Mouse (Mus musculus): ENCODE data around the gene Adcyap1r1.

Gene Adcyap1r1

DNA sequence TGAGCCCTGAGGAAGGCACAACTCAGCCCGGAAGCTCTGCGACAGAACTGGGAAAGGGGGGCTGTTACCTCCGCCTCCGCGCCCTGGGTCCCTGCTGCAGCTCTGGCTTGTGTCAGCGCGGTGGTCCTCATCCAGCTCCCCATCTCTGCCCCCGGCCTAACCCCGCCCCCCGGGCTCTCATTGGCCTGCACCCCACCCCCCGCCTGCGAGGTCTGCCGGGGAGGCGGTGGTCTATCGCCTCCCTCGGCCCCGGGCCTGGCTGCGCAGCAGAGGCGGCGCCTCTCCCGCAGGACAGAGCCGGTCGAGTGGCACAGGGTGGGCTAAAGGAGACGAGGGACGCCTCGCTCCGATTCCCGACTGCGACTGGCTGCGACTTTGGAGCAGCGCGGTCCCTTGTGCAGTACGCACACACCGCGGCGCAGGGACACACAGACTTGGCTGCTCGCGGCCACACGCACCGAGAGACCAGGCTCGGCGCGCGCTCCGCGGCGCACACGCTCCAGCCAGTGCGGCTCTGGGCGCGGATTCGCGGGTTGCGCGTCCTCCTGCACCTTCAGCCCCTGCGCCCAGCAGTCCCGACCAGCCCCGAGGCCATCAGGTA is at the start of gene Adcyap1r1:
TSS of gene Adcyap1r1 (plus strand) at position 208 of the 601 bp plus-strand sequence.
- DNase-seq = peak; percentile 72

DNA sequence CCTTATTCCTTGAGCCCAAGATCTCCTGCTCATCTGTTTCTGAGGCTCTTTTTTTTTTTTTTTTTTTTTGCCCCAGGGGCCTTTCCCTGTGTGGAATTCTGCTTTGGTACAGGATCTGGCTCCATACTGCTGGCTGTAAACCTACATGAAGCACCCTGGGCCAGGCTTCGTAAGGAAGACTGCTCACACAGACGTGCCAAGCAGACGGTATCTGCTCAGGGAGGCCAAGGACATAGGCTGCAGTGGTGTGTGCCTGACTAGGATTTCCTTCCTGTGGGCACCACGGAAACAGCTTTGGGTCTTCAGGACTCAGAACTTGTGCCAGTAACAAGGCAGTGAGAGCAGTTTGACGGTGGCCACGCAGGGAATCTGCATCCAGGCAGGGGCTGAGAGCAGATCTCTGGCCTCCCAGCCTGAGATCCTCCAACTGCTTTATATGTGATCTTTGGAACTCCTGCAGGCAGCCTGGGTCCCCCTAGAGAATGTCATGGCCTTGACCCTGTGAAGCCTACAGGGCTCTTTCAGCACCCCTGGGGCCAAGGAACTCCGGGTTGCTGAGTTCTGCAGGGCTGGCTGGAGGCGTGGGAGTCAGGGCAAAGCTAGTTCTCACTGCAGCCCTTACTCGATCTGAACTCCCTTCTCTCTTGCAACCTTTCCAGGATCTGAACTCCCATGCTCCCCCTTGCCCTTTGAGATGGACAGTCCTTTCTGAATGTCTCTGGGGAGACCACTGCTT is 49.6 kb upstream of the Adcyap1r1 start:
- DNase-seq = no peak

DNA sequence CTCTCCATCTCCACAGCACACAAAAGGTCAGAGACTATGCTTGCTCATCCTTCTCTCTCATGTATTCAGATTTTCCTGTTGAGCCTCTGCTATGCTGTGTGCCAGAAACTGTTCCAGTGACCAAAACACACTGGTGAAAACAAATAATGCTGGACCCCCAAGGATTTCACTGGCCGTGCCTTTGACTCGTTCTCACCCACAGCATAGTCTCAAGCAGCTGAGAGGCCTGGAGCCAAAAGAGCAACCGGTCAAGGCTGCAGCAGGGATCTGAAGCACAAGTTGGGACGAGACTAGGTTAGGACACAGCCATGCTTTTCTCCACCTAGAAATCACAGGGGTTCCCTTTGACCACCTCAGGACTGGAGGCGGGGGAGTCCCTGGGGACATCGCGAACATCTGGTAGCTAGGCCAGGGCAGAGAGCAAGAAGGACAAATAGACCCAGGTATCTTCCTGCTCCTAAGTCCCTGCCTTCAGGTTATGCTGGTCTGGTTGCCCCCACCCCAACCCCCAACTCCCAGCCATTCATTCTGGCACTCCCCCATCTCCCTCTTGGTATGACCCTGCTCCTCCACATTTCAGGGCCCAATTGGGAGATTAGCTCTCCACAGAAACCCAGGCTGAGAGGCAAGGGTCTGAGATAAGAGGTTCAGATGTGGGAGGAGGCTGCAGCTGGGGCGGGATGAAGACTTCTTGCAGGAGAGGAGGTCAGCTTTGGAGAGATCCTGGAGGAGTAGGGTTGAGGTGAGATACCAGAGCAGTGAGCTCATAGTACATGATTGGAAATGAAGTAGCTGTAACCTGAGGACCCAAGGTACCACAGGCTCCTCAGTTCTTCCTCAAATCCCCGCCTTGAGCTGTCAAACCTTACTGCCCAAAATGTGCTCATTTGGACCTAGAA is 48.1 kb upstream of the Adcyap1r1 start:
- DNase-seq = no peak

DNA sequence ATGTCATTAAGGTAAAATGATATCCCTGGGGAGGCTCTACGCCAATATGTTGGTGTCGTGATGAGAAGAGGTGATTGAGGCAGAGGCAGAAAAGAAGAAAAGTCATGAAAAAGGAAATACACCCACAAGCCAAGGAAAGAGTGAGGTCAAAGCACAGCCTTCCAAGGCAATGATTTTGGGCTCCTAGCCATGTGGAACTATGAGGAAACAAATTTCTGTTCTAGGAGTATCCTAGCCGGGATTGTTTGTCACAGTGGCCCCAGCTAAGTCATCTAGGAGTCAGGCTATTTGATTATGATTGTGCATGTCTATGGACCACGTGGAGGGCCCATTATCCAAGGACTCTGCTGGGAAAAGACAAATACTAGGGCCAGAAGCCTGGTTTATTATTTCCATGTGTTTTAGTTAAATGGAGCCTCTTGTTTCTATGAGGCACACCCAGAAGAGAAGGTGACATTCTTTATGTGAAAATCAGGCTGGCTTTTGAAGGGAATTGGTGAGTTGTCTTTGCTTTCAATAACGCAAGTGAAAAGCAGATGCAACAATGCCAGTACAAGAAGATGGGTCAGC is 47.3 kb upstream of the Adcyap1r1 start:
- DNase-seq = no peak

DNA sequence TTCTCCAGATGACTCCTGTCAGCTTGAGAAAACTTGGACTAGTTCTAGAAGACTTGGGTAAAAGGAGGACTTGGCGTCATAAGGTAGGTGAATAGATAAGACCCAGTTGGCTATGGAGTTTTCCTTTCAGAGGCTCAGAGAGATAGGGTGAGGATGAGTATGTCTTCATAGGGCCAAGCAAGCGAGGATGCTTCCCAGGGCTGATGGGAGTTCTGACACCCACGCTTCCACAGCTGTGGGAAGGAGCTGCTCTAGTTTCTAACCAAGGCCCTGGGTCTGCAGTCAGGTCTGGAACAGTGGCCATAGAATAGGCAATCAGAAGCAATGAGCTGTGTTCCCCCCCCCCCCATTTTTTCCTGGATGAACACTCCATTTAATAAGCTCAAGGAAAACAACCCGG is 44.4 kb upstream of the Adcyap1r1 start:
- DNase-seq = no peak

DNA sequence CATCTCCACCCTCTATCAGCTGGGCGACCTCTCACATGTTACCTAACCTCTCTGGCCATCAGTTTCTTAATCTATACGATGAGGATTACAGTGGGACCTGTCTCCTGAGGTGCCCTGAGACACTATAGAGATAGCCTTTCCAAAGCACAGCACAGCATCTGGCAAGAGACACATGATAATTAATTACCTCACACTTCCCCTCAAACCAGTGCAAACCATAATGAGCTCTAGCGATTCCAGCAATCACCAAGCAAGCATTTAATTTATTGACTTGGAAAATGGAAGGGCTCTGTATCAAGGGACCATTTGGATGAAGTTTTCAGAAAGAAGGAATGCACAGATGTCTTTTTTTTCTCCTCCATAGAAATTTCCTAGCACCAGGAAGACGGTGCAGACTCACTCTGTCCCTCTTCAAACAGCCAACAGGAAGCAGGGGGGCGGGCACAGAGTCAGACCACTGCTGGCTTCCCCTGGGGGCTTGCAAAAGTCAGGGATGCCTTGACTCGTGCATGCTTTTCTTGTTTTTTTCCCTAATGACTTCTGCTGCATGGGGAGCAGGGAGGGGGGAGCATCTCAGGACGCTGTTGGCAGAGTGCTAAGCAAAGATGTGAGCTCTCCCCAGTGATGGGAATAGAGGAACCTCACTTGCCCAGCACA is 41.5 kb upstream of the Adcyap1r1 start:
- DNase-seq = no peak

DNA sequence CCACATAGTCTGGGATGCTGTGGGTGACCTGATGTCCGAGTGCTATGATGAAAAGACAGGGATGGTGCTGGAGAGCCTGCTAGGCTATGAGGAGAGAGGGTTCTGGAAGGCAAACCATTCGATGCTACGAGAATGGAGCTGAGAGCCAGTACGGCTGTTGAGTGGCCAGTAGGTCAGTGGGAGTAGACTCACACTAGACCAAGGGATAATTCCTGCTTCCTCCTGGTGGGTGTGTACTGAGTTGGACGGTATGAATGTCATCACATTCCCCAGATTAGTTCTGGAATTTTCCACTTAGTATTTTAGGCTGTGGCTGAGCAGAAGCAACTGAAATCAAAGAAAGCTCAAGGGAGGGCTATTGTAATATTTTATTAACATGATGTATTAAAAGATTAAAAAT is 40.8 kb upstream of the Adcyap1r1 start:
- DNase-seq = no peak

DNA sequence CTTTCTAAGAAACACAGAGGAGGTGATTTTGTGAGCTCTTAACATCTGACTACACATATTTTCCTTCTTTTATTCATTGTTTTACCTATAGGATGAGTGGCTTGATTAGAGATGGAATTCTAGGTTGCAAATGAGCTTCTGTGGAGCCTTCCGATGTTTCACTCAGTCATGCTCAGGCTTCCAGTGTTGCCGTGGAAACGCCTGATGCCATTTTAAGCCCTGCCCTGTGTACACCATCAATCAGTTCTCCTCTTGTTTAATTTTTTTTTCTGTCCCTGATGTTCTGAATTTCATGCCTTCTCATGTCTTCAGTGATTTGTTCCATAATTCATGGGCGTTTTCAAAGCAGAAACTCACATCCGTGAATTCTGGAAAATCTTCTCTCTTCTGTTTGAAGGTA is 35.6 kb upstream of the Adcyap1r1 start:
- no peak for DNase-seq

DNA sequence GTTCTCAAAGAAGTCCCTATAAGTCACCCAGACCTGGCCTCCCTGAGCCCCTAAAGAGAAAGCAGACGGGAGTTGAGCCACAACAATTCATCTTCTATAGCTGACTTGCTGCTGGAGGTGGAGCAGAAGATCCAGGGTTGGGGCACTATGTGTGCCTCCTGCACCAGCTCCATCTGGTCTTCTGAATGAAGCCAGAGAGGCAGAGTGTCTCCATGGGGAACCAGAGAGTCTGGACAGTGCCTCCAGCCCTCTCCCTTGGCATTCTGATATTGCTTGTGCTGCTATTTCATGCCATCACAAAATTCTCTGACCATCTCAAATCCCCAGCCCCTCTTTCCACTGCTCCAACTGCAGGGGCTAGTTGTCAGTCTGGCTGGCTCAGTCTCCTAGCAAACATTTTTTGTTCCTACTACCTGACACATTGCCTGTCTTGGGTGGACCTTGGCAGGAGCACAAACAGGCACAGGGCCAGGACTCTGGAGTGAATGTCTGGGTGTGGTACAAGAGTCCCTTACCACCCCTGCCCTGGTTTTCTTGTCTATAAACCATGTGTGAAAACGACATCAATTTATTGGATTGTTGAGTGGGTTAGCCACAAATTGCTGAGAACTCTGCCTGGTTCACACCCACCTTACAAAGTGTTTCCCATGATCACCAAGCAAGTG is 32.9 kb upstream of the Adcyap1r1 start:
- peak; percentile 71 for DNase-seq

DNA sequence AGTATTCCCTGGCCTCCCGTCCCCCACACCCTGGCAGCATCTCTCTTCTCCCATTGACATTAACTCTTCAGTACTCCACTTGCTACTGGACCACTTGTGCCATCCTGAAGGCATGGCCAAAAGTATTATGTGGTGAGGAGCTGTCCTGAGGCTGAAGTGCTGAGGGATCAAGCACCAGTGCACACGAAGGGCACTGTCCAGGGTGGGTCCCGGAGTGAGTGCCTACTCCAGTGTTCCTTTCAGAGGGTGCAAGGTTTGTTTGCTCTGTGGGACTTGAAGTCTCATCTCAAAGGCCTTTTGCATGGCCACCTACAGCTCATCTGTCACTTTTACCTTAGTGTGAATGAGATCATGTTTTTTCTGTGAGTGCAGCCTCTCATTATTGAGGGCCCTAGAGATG is 31.4 kb upstream of the Adcyap1r1 start:
- DNase-seq = no peak

DNA sequence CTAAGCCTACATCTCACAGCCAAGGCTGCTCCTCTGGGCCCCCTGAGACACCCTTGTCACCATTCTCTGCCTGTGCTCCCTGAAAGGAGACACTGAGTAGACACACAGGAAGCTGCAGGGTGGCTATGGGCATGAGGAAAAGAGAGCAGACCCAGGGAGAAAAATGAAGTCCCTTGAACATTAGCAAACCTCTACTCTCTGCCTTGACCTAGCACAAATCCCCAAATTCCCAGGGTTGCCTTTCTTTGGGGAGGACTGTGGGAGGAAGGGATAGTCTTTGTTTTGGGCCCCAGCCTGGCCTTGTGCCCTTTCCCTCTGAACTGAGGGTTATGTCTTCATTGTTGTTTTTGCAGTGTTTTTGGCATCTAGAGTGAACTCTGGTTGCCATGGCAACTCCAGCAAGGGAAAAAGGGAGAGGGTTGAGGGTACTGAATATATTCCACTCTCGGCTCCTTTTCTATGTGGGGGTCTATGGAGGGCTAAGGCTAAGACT is 30.9 kb upstream of the Adcyap1r1 start:
- no peak for DNase-seq

DNA sequence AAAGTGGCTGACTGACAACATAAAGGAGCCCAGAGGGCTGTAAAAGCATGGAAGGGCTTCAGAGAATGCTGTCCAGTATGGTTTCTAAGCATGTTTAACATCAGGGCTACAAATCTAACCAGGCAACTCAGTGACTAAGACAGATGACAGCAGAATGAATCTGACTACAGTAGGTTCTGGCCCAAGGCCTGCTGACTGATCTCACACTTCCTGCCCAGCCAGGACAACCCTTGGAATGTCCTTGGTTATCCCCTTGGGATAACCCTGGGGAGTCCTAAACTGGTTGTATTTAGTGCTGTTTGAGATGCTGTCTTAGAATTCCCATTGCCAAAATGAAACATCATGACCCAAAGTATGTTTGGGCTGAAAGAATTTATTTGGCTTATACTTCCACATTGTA is 19.7 kb upstream of the Adcyap1r1 start:
- no peak for DNase-seq

DNA sequence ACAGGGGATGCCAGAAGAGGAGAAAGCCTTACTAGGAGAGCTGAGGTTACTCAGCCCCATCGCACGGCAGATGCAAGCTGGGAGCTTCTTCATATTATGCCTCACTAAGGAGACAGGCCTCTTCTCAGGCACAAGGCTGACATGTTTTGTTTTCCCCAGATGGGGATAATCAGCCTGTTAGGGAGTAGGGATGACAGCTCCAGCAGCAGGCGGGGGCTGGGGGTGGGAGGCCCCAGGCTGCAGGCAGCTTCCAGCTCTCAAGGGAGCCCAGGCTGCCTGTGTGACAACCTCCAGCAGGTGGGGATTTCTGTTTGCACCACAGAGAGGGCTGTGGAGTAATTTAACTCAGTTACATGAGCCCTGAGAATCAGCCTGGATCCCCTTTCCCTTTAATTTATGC is 17.4 kb upstream of the Adcyap1r1 start:
- DNase-seq = no peak

DNA sequence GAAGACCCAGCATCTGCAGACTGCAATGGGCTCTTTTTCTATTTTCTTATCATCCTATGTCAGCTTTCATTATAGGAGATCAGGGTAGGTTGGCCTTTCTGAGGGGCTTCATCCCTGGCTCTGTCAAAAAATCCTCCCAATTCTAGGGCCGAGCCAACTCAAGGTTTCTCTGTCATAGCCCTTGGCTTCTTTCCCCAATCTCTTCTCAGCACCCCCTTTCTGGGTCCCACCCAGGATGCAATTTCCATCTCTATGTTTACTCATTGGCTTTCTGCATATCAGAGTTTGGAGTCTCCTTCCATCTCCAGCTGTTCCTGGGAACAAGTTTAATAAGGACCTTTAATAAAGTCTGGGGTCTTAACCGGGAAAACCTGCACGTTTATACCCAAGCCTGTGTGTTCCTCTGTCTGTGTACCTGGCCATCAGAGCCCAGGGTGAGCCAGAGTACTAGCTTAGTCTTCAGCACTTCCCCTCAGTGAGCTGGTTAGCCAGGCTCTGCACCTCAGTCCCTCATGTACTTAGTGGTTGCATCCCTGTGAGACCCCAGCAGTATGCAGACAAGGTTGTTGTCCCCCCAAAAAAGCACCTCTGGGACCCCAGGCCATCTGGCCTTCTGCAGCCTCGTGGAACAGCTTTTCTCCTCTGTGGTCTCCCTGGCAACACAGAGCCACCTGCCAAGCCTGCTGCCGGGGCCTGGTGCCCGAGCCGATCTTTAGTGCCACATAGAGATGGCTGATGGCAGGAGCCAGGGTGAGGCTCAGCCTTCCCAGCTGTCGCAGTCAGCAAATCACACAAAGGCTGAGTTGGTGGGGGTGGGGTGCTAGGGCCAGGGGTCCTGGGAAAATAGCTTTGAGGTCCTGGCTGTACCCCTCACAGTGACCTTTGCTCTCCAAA is 16.3 kb upstream of the Adcyap1r1 start:
- DNase-seq = peak; percentile 54

DNA sequence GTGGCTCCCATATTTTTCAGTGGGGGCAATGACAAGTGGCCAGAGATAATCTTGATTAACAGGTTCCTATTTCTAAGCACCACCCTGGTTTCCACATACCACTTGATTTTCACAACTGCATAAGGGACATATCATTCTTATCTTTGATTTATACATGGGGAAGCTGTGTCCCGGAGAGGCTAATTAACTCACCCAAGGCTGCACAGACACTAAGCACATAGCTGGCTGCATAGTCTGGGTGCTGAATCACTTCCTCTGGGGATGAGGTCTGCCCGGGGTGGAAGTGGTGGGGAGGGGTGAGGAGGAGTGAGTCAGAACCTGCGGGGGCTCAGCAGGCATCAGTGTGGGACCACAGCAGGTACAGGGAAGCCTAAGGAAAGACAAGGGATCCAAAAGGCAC is 13.9 kb upstream of the Adcyap1r1 start:
- no peak for DNase-seq

DNA sequence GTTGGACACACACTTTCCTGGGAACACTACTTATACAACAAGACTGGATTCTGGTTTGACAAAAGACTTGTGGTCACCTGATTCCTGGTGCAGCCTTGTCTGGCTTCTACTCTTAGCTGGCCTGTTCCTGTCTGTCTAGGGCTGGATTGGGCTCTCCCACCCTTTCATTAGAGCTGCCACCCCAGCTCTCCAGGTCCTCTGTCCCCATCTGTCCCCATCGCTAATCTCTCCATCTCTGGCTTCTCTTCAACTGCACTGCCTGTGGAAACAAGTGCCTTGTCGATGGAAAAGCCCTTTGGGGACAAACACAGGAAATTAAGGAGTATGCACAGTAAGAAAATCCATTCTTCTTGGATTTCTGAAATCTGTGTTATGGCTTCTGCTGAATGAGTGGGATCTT is 12.9 kb upstream of the Adcyap1r1 start:
- no peak for DNase-seq

DNA sequence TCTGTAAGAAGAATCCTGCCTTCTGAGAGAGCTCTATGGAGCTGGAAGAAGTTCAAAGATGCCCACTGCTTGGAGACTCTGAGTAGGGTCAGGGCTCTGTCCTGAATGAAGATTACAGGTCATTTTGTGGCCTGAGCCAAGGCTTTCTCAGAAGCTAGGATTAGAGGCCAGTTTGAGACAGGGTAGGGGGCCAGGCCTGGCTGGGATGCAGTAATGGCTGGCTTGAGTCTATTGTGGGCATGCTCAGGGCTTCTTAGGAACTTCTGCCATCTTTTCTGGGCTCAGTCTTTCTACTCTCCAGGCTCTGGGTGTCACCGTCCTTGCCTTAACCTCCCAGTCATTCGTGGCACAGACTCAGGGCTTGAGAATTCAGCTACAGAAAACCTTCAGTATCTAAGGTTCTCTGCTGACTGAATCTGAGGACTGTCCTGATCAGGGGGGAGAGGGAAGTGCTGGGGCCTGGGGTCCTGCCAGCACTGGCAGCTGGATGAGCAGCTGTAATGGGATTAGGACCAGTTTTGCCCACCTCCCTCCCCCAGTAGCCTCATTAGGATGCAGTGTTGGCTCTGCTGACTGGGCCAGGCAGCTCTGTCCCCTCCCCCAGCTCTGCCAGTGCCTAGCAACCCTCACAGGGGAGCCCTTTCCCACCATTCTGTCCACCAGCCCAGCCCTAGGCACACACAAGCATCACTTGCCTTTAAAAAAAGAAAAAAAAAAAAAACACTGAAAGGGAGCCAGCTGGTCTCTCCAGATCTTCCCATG is 7.7 kb upstream of the Adcyap1r1 start:
- no peak for DNase-seq

DNA sequence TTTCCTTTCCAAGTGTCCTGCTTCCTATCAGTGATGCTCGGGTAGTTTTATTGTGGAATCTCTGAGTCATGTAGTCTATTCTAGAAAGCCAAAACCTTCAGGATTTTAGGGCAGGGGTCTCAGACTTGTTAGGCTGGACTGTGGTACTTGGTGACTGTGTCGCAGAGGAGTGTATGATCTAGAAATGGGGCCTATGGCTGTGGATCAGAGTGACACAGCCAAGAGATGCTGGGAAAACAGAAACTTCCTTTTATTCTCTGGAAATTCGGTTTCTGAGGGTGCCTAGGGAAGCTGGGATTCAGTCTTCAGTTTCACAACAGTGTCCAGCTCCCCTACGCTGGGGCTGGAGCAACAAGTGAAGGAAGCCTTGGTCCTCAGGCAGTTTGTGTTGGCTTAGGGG is 7.1 kb upstream of the Adcyap1r1 start:
- DNase-seq = no peak

DNA sequence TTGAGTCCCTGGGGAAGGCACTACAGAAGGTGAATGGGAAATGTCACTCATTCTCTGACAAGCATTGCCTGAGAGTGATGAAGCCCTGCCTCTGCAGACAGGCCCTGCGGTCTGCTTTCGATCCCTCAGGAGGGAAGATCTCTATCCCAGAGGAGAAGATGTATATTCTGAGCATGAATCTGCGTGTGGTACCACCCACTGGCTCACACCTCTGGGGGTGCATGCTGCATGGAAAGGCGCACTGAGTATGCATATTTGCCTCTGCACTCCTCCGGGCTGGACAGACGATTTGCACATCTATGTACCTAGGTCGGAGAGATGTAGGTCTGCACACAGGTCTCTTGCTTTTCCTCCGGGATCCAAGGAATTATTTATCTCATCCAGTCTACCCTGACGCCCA is 3.6 kb upstream of the Adcyap1r1 start:
- DNase-seq = no peak

DNA sequence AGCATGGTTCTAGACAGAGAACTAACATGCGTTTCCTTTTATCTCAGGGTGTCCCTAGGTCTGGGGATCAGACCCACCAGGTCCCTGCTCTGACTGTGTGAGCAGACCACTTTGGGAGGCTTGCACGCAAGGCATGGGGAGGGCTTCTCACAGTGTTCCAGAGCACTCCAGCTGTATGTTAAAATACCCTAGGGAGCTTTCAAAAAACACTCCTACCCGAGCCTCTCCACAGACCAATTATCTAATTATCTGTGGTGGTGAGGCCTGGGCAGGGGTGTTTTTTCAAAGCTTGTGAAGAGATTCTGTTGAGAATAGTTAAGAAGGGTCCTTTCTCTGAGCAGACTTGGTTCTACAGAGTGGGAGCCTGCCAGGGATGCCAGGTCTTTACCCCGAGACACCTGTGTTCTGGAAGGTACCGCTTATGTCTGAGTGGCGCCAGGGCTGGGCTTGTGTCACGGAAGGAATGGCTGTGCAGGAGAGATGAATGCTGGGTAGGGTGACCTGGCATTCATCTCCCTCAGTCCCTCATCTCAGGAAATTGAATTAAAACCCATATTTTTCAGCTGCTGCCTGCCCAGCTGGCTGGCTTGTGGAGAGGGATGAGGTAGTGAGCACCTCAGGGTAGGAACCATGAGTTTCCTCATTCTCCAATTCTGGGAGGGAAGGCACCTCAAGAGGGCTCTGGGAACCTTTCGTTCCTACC is 2.7 kb upstream of the Adcyap1r1 start:
- DNase-seq = no peak
